Mouse (Mus musculus) cerebellum, adult 8-10 months (tissue): Measurements from ENCODE around the gene Vmn1r189.
"Not testable (repeated sequence)": the region's sequence is repeated elsewhere in the genome, so short reads cannot be mapped to it uniquely, and the experiment has no call there.

Source experiments
- DNase-seq: peaks from one replicate; pipeline ENCODE4 v3.0.0; 2022

The Vmn1r189 gene

GRCm38 (mm10) chr13:22105724-22106123 is at the start of gene Vmn1r189:
Gene Vmn1r189 (minus strand): TSS chr13:22105824.
- DNase-seq = not testable (repeated sequence)

DNA sequence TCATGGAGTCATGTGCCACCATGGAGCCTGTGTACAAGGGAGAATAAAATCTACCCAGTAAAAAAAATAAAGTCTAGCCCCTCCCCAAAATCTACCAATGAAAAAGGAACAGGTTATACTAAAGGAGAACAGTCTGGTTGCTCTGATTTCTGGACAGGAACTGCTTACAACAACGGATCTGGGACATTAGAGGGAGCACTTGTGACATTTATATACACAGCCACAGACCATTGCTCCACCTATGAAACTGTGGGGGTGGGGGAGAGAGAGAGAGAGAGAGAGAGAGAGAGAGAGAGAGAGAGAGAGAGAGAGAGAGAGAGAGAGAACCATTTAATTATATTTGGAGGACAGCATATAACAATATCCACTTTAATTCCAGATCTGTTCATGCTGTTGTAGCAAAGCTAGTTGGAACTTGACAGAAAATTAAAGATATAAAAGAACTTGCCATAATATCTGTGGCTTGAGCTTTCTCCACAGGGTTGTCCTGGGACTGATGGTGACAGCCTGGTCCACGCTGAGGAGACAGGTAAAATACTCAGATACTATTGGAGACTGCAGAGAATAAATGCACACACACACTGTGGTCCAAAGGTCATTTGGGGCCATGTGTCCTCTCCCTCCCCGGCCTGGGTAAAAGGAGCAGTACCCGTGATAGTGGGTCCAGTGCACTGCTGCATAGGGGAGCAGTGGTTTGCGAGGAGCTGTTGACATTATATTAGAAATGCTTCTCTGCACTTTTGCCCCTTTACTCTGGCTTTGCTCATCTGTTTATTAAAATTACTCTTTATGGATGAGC is 31.1 kb upstream of the Vmn1r189 start:
- DNase-seq = not testable (repeated sequence)

GRCm38 (mm10) chr13:22084140-22084539 is 21.5 kb downstream of the Vmn1r189 start, which contains the start of gene Vmn1r188:
Gene Vmn1r188 (plus strand): TSS chr13:22084440.
- DNase-seq = not testable (repeated sequence)

GRCm38 (mm10) chr13:22063468-22063867 is 42.2 kb downstream of the Vmn1r189 start:
- no peak for DNase-seq

DNA sequence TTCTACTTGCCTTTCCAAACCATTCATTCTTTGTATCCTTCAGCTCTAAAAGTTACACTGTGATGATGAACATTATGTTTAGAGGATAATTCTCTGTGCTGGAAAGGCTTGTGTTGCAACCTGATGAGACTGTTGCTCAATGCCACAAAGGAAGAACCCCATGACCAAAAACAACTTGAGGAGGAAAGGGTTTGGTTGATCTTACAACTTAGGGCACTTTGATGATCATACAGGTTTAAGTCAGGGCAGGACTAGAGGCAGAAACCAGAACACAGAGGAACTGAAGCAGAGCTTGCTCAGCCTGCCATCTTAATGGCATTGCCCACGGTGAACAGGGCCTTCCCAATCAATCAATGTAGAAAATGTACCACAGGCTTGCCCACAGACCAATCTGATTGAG is 44.2 kb downstream of the Vmn1r189 start:
- no peak for DNase-seq

GRCm38 (mm10) chr13:22053754-22054153 is 51.9 kb downstream of the Vmn1r189 start:
- no peak for DNase-seq

DNA sequence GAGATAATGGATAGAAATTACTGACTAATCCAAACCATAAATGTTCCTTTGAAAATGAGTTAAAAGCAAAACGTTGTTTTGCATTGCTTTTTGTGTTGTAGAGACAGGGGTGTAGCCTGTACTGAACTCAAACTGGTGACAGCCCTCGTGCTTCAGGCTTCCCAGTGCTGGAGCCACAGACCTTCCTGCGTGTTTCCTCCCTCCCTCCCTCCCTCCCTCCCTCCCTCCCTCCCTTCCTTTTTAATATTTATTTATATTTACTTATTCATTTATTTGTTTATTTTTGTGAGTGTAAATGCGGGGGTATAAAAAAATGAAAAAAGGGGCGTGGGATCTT is 54.1 kb downstream of the Vmn1r189 start:
- no peak for DNase-seq

DNA sequence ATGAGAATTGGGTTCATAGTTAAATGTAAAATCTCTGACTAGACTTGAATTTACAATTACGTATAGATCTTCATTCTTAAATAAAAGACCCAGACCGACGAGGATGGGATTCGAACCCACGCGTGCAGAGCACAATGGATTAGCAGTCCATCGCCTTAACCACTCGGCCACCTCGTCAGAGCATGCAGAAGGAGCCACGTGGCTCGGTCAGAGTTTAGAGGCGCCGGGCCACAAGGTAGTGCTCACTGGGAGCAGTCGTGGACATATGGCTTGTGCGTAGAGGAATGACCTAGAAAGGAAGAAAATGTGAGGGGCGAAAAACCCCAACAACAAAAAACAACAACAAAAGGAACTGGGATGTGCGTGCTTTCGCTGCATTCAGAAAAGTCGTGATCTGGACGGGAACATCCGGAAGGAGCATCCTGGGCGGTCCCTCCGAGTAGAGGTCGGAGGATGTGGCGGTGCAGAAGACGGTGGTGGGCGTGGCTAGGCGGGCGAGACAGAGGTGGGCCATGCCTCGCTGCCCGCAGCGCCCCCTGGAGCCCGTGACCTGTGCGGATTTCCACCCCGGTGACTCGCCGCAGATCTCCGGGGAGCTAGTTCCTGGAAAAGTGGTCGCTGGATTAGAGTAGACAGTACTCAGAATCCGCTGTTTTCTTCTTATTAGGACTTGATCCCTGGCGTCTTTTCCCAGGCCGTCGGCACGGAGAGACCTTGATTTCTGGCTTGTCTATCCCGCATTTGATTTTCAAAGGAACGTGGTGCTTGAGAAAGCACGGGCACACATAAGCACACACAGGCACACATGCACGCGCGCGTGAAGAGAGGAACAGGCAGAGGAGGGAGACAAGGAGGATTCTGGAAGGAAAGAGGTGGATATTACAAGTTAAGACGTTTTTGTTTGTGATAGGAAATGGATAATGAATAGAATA is 54.8 kb downstream of the Vmn1r189 start:
- peak; percentile 63 for DNase-seq
